Comparison of ENCODE assay signal across 12 mouse cellular contexts in genomic region chr11:107991990-107992389, GRCm38 (mm10).
DNase-seq lines count a peak whose midpoint lies in the region; ATAC-seq lines count a peak whose summit lies in the region.
"Had no signal": no experiment of that assay in that cellular context is flagged by ENCODE, and none has a peak within 500 bp of the region (broad histone marks: within the 10 kb centered on the region; RNA-seq: fewer than 3 reads in every experiment).

No protein-coding gene starts in this region.

- no peak overlapping the region for H3K4me3 ChIP-seq in heart, embryonic 10.5 days
- H3K4me3 ChIP-seq in neural tube, embryonic 11.5 days (ENCODE audit: low read depth, low read length) = no peak overlapping the region
- H3K4me3 ChIP-seq in neural tube, embryonic 15.5 days (replicated peaks) = no peak overlapping the region
- H3K4me3 ChIP-seq in limb, embryonic 13.5 days = no peak overlapping the region
- H3K4me3 ChIP-seq in stomach, embryonic 15.5 days (replicated peaks) = no peak overlapping the region

- H3K4me2 ChIP-seq in neural tube, embryonic 11.5 days (ENCODE audit: low read depth) = no peak overlapping the region
- no peak overlapping the region for H3K4me2 ChIP-seq in neural tube, embryonic 15.5 days
- H3K4me2 ChIP-seq in limb, embryonic 13.5 days (replicated peaks) = no peak overlapping the region
- H3K4me2 ChIP-seq in stomach, embryonic 15.5 days = no peak overlapping the region

- no peak for ATAC-seq in neural tube, embryonic 11.5 days (ENCODE audit: insufficient read depth, low FRiP score, low TSS enrichment)
- no peak for ATAC-seq in neural tube, embryonic 15.5 days (ENCODE audit: low FRiP score)
- ATAC-seq in limb, embryonic 13.5 days (ENCODE audit: low FRiP score, low read depth) = no peak
- peak; percentile 56; the same call in 1 of the 2 replicates for ATAC-seq in stomach, embryonic 15.5 days (ENCODE audit: insufficient read depth, low FRiP score, low read depth)
- ATAC-seq in cerebellum, adult (ENCODE audit: insufficient number of reproducible peaks, low FRiP score, low TSS enrichment) = no peak
- ATAC-seq in CD4-positive, CD25-positive, alpha-beta regulatory T cell, adult 4 months = no peak

- DNase-seq in heart, embryonic 10.5 days (ENCODE audit: low spot score) = no peak
- DNase-seq in heart, postnatal 25 days (ENCODE audit: low spot score) = no peak
- no peak for DNase-seq in neural tube, embryonic 11.5 days (ENCODE audit: low spot score)
- DNase-seq: cerebellum, adult 9-10 months; gastrocnemius, postnatal 10 days; kidney, adult 8-10 months; layer of hippocampus, adult 9-11 months had no signal

- H3K36me3 ChIP-seq in heart, embryonic 10.5 days = no peaks in the 10 kb centered on the region
- no peaks in the 10 kb centered on the region for H3K36me3 ChIP-seq in neural tube, embryonic 11.5 days (ENCODE audit: control insufficient read depth, insufficient read depth, low read length)
- no peaks in the 10 kb centered on the region for H3K36me3 ChIP-seq in neural tube, embryonic 15.5 days
- no peaks in the 10 kb centered on the region for H3K36me3 ChIP-seq in limb, embryonic 13.5 days
- H3K36me3 ChIP-seq in stomach, embryonic 15.5 days = no peaks in the 10 kb centered on the region

- H3K4me1 ChIP-seq in heart, embryonic 10.5 days = peaks cover 29% of the 10 kb centered on the region
- H3K4me1 ChIP-seq in neural tube, embryonic 11.5 days (ENCODE audit: control insufficient read depth, insufficient read depth, low read length) = no peaks in the 10 kb centered on the region
- H3K4me1 ChIP-seq in neural tube, embryonic 15.5 days = peaks cover 19% of the 10 kb centered on the region
- H3K4me1 ChIP-seq in limb, embryonic 13.5 days = peaks cover 11% of the 10 kb centered on the region
- H3K4me1 ChIP-seq in stomach, embryonic 15.5 days = no peaks in the 10 kb centered on the region

- WGBS in heart, embryonic 10.5 days = 59% methylated on average over 7 of the region's 7 CpGs
- 73% methylated on average over 7 of the region's 7 CpGs for WGBS in neural tube, embryonic 11.5 days
- 67% methylated on average over 7 of the region's 7 CpGs for WGBS in neural tube, embryonic 15.5 days
- WGBS in limb, embryonic 13.5 days = 60% methylated on average over 7 of the region's 7 CpGs
- 54% methylated on average over 7 of the region's 7 CpGs for WGBS in stomach, embryonic 15.5 days

- intact Hi-C loops in heart, postnatal 25 days (cut with DNase I) = loop anchor here (10.0 kb wide), 1 partner anchor 367 kb away; no protein-coding TSS in a partner anchor

- no peaks in the 10 kb centered on the region for H3K9me3 ChIP-seq in heart, embryonic 10.5 days
- no peaks in the 10 kb centered on the region for H3K9me3 ChIP-seq in neural tube, embryonic 11.5 days (ENCODE audit: control insufficient read depth, low read length)
- H3K9me3 ChIP-seq in neural tube, embryonic 15.5 days (replicated peaks) = no peaks in the 10 kb centered on the region
- H3K9me3 ChIP-seq in limb, embryonic 13.5 days = no peaks in the 10 kb centered on the region
- H3K9me3 ChIP-seq in stomach, embryonic 15.5 days = no peaks in the 10 kb centered on the region

- peak overlapping the region; percentile 18; the same call in 1 of the 2 replicates for H3K9ac ChIP-seq in neural tube, embryonic 11.5 days (ENCODE audit: low read length)
- no peak overlapping the region for H3K9ac ChIP-seq in neural tube, embryonic 15.5 days (replicated peaks)
- 0 out of 2 replicates have a peak overlapping the region, but pooled peaks have one; percentile 43 for H3K9ac ChIP-seq in limb, embryonic 13.5 days
- H3K9ac ChIP-seq in stomach, embryonic 15.5 days = no peak overlapping the region

- no peaks in the 10 kb centered on the region for H3K27me3 ChIP-seq in heart, embryonic 10.5 days (ENCODE audit: insufficient read depth, poor library complexity, severe bottlenecking)
- no peaks in the 10 kb centered on the region for H3K27me3 ChIP-seq in neural tube, embryonic 11.5 days (ENCODE audit: control insufficient read depth, insufficient read depth, low read length)
- no peaks in the 10 kb centered on the region for H3K27me3 ChIP-seq in neural tube, embryonic 15.5 days (replicated peaks)
- no peaks in the 10 kb centered on the region for H3K27me3 ChIP-seq in limb, embryonic 13.5 days
- no peaks in the 10 kb centered on the region for H3K27me3 ChIP-seq in stomach, embryonic 15.5 days (replicated peaks)

- H3K27ac ChIP-seq in heart, embryonic 10.5 days = peak overlapping the region; percentile 64; the same call in 1 of the 2 replicates
- H3K27ac ChIP-seq in neural tube, embryonic 11.5 days (ENCODE audit: low read depth, low read length) = no peak overlapping the region
- no peak overlapping the region for H3K27ac ChIP-seq in neural tube, embryonic 15.5 days (replicated peaks)
- H3K27ac ChIP-seq in limb, embryonic 13.5 days = no peak overlapping the region
- no peak overlapping the region for H3K27ac ChIP-seq in stomach, embryonic 15.5 days

Comparison
In these comparisons a context has a peak if more than half of its experiments do, and no peak if none do; other contexts are left out.
1. H3K9ac ChIP-seq: peak in neural tube, embryonic 11.5 days (single experiment) and limb, embryonic 13.5 days (single experiment); none in neural tube, embryonic 15.5 days (single experiment) and stomach, embryonic 15.5 days (single experiment).